In genomic region chr16:90863468-90864046, GRCm38 (mm10) we compare ENCODE assay signal across 22 mouse cellular contexts. TPM values are rescaled to one million over a fixed set of nuclear protein-coding genes. Genes with fewer than 3 reads are reported as not detected.
"Had no signal": no experiment of that assay in that cellular context is flagged by ENCODE, and none has a peak within 500 bp of the region (broad histone marks: within the 10 kb centered on the region; RNA-seq: fewer than 3 reads in every experiment).

No protein-coding gene starts in this region.

- H3K4me1 ChIP-seq: liver, embryonic 12.5 days had no signal

- H3K27ac ChIP-seq: heart, adult 2 months; heart, embryonic 13.5 days; heart, embryonic 15.5 days; hindbrain, embryonic 13.5 days; hindbrain, embryonic 15.5 days; hindbrain, postnatal 0 days; kidney, embryonic 15.5 days; kidney, postnatal 0 days; limb, embryonic 13.5 days; liver, embryonic 12.5 days; liver, embryonic 14.5 days had no signal

- H3K27me3 ChIP-seq: heart, embryonic 13.5 days; heart, embryonic 15.5 days; hindbrain, embryonic 13.5 days; hindbrain, embryonic 15.5 days; kidney, embryonic 15.5 days; limb, embryonic 13.5 days; limb, embryonic 15.5 days had no signal

- H3K4me2 ChIP-seq: heart, embryonic 11.5 days; heart, embryonic 13.5 days; heart, embryonic 15.5 days; hindbrain, embryonic 13.5 days; hindbrain, embryonic 15.5 days; kidney, embryonic 15.5 days; limb, embryonic 13.5 days; limb, embryonic 15.5 days; liver, embryonic 12.5 days had no signal

- H3K9me3 ChIP-seq: heart, embryonic 13.5 days; heart, embryonic 15.5 days; hindbrain, embryonic 13.5 days; hindbrain, embryonic 15.5 days; kidney, embryonic 15.5 days; limb, embryonic 13.5 days; limb, embryonic 15.5 days; liver, embryonic 12.5 days had no signal

- H3K4me3 ChIP-seq: heart, adult 2 months; heart, embryonic 13.5 days; heart, embryonic 15.5 days; hindbrain, embryonic 13.5 days; hindbrain, embryonic 15.5 days; kidney, embryonic 15.5 days; limb, embryonic 13.5 days; limb, embryonic 15.5 days; liver, embryonic 12.5 days had no signal

- DNase-seq: gastrocnemius, postnatal 14 days; gastrocnemius, postnatal 36 days; heart, adult 2 months; heart, postnatal 14 days; heart, postnatal 36 days; kidney, postnatal 14 days; layer of hippocampus, adult 9-11 months; layer of hippocampus, postnatal 36 days had no signal

- H3K9ac ChIP-seq: heart, embryonic 13.5 days; heart, embryonic 15.5 days; hindbrain, embryonic 13.5 days; hindbrain, embryonic 15.5 days; kidney, embryonic 15.5 days; limb, embryonic 13.5 days; limb, embryonic 15.5 days; liver, embryonic 12.5 days; liver, embryonic 14.5 days had no signal

- ATAC-seq: hindbrain, postnatal 0 days; intestine, embryonic 16.5 days; liver, embryonic 12.5 days had no signal

- H3K36me3 ChIP-seq: heart, embryonic 13.5 days; heart, embryonic 15.5 days; hindbrain, embryonic 13.5 days; hindbrain, embryonic 15.5 days; kidney, embryonic 15.5 days; limb, embryonic 13.5 days; limb, embryonic 15.5 days; liver, embryonic 12.5 days had no signal

RNA-seq across cellular contexts. Expression of gene Eva1c, which starts 37.0 kb away (rescaled TPM):
- total RNA-seq: hematopoietic stem cell, adult 5-6 weeks had no signal
